Mouse (Mus musculus) left cerebral cortex, adult 18-20 months (tissue): ENCODE data around the gene Serpina3j. TPM values are rescaled to one million over a fixed set of nuclear protein-coding genes. Genes with fewer than 3 reads are reported as not detected.
"Not testable (repeated sequence)": the region's sequence is repeated elsewhere in the genome, so short reads cannot be mapped to it uniquely, and the experiment has no call there.

Experiments
- DNase-seq, 2 experiments: peaks; one replicate each; pipeline ENCODE4 v3.0.0; 2021 to 2022; ENCODE audit warnings: low spot score in 2 of 2, mixed read lengths in 1 of 2
- long read RNA-seq, 2 experiments: library from polyadenylated mRNA; stranded (forward); transcript quantifications; one replicate each; pipeline ENCODE4 v2.0.0; 2021
- total RNA-seq, 2 experiments: library from RNA; stranded (reverse); gene quantifications; 2 replicates each; pipeline ENCODE4 v1.2.3; 2021

Serpina3j gene
- not detected for total RNA-seq
- long read RNA-seq, experiment 1: 0 reads
- long read RNA-seq, experiment 2: 0 reads

GRCm38 (mm10) chr12:104314253-104314652 lies at the start of gene Serpina3j:
Gene Serpina3j, plus strand, starts transcription at chr12:104314553.
- no peak for DNase-seq

DNA sequence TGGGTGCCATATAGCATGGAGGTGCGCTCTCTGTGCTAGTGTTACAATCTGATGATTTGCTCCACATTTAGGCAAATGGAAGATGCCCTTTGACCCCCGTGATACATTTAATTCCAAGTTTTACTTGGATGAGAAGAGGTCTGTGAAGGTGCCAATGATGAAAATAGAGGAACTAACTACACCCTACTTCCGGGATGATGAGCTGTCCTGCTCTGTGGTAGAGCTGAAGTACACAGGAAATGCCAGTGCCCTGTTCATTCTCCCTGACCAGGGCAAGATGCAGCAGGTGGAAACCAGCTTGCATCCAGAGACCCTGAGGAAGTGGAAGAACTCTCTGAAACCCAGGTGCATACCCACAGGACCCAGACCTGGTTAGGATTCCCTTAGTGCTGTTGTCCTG lies 48.0 kb upstream of the Serpina3j start:
- DNase-seq: no peak

GRCm38 (mm10) chr12:104278216-104279055 lies 35.9 kb upstream of the Serpina3j start:
- no peak for DNase-seq

DNA sequence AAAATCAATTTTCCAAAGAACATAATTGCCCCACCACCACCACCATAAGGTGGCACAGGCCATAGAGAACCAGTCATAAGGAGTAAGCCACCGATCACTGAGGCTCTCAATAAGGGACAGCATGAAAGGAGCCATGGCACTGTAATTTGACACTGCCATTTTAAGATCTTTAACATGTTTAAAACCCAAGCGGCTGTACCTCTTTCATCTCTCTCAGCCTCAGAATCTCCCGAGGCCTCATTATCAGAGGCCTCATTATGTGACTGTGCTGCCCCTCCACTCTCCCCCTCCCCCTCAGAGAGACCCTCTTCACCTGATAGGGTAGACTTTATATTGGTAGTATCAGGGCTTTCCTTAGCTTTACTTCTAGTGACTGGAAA lies 35.3 kb upstream of the Serpina3j start:
- no peak for DNase-seq

- no peak for DNase-seq
These were observed 31.0 kb upstream of the Serpina3j start for GRCm38 (mm10) chr12:104283380-104283779.

- no peak for DNase-seq
These were observed 26.0 kb upstream of the Serpina3j start for GRCm38 (mm10) chr12:104288336-104288735.

GRCm38 (mm10) chr12:104289872-104290271 lies 24.5 kb upstream of the Serpina3j start:
- no peak for DNase-seq

- no peak for DNase-seq
These were observed 20.4 kb upstream of the Serpina3j start for GRCm38 (mm10) chr12:104293963-104294362.

- peak in 1 of 2 experiments; percentile 9 for DNase-seq
These were observed 16.3 kb upstream of the Serpina3j start for GRCm38 (mm10) chr12:104298049-104298448.

DNA sequence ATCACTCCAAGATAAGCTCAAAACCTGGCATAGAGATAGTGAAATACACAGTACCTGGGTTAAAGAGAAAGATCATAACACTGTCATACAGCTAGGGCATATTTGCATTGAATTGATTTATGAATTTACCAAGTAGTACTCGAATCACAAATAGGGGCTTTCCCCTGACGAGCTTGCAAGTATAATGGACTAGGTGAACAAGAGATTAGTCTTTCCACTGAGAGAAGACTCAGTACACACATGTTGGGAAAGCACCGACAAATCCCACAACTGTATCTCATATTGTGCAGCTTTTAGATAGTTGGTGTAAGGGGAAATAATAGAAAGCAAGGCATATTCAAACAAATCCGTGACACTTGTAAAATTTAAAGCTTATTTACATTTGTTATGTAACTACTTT lies 8.4 kb upstream of the Serpina3j start:
- DNase-seq: no peak

GRCm38 (mm10) chr12:104322454-104322853 lies 8.1 kb downstream of the Serpina3j start:
- no peak for DNase-seq

DNA sequence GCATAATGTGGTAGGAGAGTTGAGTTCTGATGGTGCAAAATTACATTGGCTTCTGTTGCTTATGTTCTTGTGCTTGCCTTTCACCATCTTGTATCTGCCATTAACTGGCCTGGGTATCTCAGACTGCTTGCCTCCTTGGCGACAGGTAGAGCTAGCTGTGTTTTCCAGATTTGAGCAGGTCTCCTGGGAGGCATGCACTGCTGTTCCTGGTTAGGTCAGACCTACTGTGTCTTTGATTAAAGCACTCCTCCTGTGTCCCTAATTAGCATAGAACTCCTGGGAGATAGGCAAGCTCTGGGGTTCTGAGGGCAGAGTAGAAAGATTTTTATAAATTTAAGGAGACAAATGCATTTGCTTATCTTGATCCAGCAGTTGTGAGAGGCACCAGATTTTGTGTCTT lies 17.3 kb downstream of the Serpina3j start:
- DNase-seq: no peak

GRCm38 (mm10) chr12:104336873-104337272 lies 22.5 kb downstream of the Serpina3j start:
- DNase-seq: not testable (repeated sequence)

DNA sequence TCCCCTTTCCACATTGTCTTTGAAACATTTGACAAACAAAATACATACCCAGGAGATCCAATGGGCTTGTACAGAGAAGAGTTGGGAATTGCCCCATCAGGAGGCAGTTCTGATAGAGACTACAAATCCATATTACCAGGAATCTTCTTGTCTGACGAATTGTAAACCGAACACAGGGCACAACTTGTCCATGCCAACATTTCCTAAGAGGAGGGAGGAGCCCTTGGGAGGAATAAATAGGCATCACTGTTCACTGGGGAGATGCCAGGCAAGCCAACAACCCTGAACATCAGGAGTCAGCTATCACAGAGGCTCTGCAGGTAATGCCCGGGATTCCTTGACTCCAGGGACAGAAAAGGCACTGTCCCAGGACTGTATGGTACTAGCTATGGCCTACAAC lies 23.9 kb downstream of the Serpina3j start, which contains the start of the genes Serpina3k and Serpina3m:
TSS of gene Serpina3k (plus strand) at position 261 of the 400 bp plus-strand sequence.
TSS of gene Serpina3m (plus strand) at position 261 of the 400 bp plus-strand sequence.
- not testable (repeated sequence) for DNase-seq

GRCm38 (mm10) chr12:104338705-104339104 lies 24.4 kb downstream of the Serpina3j start:
- no peak for DNase-seq

- DNase-seq: not testable (repeated sequence)
These were observed 28.1 kb downstream of the Serpina3j start for GRCm38 (mm10) chr12:104342489-104342888.

DNA sequence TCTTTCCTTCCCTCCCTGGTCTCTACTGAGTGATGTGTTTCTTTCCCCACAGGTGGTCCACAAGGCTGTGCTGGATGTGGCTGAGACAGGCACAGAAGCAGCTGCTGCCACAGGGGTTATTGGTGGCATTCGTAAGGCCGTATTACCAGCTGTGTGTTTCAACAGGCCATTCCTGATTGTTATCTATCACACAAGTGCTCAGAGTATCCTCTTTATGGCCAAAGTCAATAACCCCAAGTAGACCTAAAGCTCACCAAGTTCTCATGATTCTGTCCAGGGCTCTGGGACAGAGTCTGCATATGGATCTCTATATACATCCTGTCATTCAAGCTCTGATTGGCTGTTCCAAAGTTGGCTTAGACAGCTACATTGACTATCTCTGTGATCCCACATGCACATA lies 30.8 kb downstream of the Serpina3j start:
- no peak for DNase-seq

- DNase-seq: no peak
These were observed 31.4 kb downstream of the Serpina3j start for GRCm38 (mm10) chr12:104345707-104346106.

GRCm38 (mm10) chr12:104347091-104347490 lies 32.7 kb downstream of the Serpina3j start:
- DNase-seq: no peak

DNA sequence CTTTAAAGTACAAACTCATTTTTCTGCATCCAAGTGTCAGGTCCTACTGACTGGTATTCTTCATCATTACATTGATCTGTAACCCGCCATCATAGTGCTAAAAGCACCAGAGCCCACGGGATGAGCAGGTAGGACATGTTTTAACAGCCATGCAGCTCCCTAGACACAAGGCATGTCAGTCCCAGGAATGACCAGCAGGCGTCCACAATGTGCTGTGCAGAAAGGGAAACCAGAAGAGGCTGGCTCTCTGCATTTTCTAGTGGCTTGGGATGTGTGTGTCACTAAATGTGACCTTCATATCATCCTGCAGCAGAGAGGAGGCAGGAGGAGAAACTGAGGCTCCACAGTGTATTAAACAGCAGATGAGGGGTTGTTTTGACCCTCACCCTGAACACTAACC lies 37.5 kb downstream of the Serpina3j start:
- peak; percentile 48 for DNase-seq

- no peak for DNase-seq
These were observed 41.7 kb downstream of the Serpina3j start for GRCm38 (mm10) chr12:104356006-104356405.

- no peak for DNase-seq
These were observed 55.6 kb downstream of the Serpina3j start for GRCm38 (mm10) chr12:104369986-104370385.
